Mouse (Mus musculus) fibroblast of lung, adult 2 months (primary cell): ENCODE measurements at regions not wholly inside any gene's neighbourhood (a gene's known extent, or its start where the extent isn't known, plus 50 kb on each side); places are given as distances from the start of the nearest gene placed in this dataset.

Experiments
- DNase-seq: peaks from one replicate; pipeline ENCODE4 v3.0.0-alpha.2; 2011; ENCODE audit warnings: low read depth

DNA sequence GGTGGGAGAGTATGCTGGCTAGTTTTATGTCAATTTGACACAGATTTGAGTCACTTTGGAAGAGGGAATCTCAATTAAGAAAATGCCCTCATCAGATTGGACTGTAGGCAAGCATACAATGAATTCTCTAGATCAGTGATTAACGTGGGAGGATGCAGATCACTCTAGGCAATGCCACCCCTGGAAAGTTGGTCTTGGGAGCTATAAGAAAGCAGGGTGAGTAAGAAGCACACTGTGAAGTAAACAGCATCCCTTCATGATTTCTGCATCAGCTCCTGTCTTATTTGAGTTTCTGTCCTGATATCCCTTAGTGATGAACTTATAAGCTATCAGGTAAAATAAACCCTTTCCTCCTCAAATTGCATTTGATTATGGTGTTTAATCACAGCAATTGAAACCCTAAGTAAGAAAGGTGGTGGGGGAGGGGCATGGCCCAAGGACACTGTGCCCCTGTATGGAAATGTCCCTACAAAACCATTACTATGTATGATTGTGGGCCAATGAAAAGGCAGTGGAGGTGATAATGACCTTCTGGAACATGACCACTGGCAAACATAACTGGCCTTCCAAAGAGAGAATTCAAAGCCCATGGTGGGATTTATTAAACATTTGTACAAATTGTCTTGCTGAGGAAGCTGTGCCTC is 640.3 kb upstream of the Vstm2b start:
- no peak for DNase-seq

DNA sequence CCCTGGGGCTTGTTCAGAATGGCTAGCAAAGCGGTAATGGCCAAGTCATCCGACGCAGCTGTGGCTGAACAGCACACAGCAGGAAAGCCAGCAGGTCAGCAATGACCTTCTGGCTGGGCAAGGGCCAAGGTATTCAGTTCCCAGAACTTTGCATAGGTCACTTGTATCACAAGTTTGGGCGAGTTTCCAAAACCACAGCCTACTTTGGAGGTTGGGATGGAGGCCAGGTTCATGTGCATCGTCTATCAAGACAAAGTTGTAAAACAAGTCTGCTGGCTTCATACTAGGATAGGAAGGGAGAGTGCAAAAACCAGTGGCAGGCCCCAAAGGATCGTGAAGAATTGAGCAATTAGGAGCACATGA is 639.8 kb upstream of the Vstm2b start:
- DNase-seq, result peak; percentile 49

DNA sequence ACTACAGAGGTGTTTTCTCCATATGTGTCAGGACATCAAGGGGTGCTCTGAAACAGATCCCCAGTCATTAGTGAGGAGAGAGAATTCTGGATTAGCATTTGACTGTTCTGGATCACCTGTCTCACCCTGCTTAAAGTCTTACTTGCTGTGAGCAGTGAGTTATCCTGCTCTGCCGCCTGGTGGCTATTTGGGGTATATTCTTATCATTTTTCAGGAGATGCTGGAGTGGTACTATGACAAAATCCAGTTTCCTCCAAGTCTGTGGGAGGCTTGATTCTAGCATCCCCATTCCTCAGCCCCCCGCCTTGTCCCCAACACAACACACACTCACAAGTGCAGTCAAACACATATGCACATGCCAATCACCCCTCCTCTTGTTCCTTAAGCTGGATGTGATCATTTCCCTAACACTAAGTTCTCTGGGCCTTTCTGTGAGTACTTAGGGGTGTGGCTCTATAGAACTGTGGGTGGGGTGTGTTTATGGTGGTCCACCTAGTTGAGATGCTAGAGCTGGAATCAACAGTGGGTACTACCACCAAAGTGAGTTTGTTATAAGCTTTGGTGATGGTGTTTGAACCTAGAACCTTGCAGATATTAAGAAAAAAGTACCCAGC is 624.6 kb upstream of the Vstm2b start:
- peak; percentile 16 for DNase-seq

DNA sequence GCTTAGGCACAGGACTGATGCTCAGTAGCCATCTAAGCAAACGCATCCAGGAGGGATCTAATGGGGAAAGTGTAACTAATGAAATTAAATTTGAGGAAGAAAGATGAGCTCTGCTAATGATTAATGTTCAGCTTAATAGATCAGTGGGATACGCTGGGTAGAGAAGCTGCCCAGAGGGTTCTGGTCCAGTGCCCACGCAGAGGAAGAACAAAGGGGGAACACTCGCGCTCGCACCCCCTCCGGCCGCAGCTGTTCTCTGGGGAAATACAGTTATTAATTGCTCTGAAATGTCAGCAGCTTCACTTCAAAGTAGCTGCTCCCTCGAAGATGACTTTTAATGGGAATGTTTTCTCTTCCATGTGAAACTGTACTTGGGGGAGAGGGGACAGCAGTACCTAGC is 623.0 kb upstream of the Vstm2b start:
- no peak for DNase-seq

DNA sequence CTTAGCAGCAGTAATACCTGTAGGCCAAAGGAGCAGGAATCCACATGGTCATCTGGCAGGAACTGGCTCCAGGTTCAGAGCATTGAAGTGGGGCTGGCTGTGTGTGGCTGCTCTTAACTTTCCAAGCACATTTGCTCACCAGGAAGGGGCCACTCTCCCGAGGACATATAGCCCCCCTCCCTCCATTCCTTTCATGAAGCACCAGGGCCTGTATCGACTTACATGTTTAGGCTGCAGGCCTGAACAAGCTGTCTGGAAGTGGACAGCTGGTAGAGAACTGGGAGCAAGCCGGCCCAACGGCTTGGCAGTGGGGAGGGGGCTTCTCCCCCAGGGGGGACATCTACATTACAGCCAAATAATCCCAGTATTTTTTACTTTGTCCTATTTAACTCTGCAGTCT is 622.5 kb upstream of the Vstm2b start:
- no peak for DNase-seq

DNA sequence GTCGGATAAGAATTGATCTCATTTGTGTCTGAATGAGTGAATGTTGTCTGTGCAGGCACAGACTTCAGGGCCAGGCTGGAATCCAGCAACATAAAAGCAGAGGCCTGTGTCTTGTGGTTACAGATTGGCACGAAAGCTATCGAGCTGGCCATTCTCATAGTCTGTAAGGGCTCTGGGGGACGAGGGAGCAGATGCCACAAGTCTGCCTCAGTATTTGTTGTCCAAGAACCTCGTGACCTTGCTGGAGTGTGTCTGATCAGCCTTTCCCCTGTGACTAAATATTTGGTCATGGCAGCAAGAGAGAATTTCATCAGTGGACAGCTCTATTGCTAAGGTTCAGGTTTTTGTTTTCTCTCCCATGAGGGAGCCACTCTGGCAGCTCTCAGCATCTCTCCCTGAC is 622.0 kb upstream of the Vstm2b start:
- DNase-seq, result peak; percentile 10

DNA sequence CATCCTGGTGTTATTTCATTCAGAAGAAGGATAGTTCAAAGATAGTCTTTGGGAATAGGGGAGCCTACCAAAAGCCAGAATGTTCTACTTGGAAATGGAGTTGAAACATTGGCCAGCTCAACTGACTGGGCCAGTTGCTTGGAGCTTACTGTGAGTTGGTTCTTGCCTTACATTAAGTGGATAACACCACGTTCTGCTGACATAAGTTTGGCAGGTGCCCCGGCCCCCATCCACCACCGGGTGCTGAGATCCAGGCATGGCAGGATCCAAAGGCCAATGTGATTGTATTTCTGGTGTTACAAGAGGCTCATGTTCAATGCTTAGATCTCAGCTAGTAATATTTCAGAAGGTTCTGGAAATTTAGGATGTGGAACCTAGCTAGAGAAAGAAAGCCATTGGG is 608.0 kb upstream of the Vstm2b start:
- DNase-seq, result no peak

DNA sequence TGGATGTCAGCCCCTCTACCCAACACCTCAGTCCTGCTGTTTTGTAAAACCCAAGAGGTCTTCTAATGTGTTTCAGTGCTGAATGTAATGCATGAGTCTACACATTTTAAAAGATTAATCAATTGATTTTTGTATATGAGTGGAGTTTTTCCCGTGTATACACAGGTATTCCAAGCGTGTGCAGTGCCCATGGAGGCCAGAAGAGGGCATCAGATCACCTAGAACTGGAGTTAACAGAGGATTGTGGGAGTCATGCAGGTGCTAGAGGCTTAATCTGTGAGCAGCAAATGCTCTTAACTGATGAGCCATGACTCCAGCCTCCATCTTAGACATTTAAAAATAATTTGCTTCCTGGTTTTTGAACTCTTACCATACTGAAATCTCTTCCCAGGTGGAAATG is 587.6 kb upstream of the Vstm2b start:
- no peak for DNase-seq

DNA sequence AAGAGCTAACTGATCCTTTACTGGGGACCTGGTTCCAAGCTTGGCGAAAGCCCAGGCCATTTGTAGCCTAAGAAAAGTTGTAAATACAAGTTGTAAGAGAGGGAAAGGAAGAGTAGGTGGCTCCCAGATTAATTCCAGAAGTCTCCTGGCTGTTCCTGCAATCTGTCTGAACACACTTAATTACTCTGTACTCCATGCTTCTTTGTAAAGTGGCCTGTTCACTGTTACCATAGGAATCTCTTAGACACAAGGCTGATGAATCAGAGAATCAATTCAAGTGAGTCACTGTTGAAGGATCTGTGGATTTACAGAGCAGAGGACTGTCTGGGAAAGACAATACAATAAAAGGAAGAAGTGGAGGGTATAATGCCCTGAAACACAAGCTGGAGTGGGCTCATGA is 577.0 kb upstream of the Vstm2b start:
- DNase-seq, result peak; percentile 6

DNA sequence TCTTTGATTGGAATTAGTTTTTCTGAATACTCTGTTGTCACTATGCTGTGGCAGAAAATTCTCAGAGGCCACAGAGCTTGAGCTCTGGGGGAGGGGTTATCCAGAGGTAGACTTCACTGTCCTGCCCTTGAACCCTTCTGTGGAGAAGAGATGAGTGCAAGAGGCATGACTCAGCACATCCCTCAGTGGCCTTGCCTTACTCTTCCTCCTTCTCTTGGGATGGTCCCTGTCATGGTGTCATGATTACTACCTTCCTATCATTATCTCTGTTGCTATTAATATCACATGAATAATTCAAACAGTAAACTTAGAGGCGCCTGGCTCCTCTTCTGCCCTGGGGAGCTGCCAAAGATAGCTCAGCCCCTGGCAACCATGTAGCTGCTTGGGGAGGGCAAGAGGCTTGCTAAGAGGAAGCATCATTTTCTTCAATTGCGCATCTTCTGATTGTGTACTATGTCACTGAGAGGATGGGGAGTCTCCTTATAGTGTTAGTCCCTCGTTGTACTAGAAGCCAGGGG is 572.9 kb upstream of the Vstm2b start:
- no peak for DNase-seq

DNA sequence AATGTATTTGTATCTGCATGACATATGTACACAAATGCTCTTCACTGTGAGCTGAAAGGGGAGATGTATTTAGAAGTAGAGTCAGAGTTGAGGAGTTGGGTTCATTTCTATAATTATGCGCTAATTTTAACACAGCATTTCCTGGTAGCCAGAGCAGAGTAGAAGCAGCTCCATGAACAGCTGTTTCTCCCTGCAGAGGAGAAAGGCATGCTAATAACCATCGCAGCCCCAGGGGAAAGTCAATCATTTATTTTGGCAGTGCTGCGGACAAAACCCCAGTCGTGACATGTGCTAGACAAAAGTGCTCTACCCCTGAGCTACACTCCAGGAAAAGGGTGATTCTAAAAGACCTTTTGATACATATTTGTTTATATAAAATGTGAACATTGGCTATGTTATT is 565.7 kb upstream of the Vstm2b start:
- no peak for DNase-seq

DNA sequence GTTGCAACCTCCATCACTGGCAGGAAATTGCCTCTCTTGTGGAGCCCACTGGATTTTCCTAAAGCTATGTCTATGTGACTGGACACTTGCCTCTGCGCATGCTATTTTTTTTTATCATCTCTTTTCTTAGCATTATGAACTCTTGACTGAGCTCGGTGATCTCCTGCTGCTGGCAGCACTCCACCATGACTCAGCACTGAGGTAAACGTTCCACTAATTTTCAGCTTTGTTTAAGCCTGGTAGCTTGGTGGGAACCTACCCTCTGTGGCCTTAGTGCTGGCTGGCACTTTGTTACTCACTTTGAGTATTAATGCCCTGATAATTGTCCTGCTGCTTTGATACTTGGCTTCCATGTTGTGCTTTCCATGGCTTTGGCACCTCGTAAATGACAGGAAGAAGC is 545.8 kb upstream of the Vstm2b start:
- DNase-seq, result no peak

DNA sequence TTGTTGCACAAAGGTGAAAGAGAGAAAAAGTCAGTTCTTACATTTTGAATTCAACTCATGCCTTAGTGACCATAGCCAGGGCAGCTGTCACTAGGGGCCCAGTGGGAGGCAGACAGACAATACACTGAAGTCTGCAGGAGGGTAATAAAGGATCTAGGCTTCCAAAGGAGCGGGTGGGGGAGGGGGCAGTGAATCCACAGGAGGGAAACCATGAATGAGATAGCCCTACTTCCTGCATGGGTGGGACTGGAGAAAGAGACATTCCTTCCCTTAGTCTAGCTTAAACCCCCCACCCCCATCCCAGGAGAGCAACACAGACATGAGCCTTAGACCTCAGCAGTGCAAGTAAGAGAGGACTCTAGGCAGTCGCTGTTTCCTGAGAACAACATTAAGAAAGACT is 535.4 kb upstream of the Vstm2b start:
- DNase-seq, result no peak

DNA sequence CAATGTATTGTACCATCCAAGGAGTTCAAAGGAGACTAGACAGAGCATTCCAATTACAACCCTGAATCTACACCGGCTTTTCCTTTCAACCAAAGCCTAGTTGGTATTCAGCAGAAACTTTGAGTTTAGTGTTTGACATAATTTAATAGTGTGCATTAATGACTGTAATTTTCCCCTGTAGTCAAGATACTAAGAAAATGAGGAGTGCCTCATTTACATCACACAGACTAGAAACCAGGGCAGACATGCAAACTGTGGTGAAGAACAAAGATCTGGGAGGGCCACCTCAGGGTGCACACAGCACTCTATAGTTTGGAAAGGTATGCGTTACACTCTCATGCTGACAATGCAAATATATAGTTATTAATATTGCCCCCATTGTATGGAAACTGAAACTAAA is 525.4 kb upstream of the Vstm2b start:
- DNase-seq, result no peak

DNA sequence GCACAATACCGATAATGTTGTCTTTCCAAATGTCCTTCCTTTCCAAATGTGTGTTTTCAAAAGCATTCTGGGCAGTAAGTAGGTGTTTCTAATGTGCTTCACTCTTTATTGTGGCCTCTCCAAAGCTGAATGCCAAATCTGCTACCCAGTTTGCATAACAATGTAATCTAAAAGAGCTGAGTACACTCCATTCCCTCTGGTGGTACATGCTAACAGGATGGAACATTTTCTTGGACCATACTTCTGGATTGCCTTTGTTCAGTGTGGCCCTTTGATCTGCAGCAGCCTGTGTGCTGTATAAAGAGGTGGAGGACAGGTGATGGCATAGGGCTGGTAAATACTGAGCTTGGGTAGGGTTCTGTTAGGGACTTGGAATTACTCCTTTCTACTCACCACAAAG is 520.3 kb upstream of the Vstm2b start:
- no peak for DNase-seq

DNA sequence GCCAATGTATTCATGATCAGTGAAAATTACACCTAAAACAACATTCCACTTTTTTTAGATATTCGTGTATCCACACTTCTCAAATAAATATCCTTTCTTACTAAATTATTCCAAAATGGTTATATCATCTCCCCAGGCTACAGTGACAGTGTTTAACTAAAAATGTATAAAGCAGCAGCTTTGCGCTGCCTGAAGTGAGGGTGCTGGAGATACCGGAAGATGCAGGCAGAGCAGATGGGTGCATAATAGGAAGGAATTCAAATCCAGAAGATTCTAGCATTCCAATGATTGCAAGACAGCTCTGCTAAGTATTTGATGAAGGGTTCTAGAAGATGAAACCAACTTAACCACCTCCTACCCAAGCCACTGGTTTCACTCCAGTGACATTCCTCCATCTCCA is 516.9 kb upstream of the Vstm2b start:
- no peak for DNase-seq

DNA sequence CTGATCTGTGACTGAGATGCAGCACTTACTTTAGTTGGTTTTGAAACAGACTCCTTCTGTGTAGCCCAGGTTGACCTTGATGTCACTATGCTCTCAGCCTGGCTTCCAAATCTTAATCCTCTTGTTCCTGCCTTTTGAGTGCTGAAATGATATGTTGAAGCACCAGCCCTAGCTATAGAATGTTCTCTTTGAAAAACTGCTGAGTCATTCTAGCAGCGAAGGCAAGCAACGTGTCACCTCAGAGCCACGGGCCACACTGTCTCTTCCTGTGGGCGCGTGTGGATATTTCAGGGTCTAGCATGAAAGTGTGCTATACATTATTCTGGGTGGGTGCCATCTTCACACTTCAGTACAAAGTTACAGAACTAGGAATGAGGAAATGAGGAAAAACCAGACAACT is 510.0 kb upstream of the Vstm2b start:
- no peak for DNase-seq

DNA sequence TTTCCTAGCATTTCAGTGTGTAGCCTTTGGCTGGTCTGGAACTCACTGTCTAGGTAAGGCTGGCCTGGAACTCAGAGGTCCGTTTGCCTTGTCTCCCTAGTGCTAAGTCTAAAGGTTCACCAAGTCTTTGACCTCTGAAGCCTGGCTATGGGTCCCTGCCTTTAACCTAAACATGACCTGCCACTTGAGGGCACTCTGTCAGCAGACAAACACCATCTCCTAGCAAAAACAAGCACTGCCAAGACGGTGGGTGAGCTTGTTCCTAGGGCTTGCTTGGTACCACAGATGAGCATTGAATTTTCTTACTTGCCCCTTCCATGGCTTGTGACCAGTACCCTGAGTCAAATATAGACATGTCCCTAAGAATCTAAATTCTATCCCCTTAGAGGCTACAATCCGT is 508.3 kb upstream of the Vstm2b start:
- DNase-seq, result no peak

DNA sequence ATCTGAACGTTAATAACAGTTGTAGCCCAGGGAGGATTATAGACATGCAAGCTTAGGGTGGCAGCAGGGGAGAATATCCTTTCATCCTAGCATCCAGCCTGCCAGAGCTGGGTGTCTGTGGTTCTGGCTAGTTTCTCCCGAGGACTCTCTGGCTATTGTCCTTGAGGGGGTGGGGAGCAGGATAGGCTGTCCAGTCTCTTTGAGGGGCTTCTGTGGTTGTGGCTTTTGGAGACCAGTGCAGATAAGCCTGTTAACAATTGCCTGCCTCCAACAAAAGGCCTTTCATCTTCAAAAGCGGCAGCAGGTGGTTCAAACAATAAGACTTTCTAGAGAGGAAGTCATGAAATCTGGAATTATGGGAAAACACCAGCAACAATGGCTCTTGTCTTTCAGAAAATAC is 507.2 kb upstream of the Vstm2b start:
- DNase-seq, result no peak

DNA sequence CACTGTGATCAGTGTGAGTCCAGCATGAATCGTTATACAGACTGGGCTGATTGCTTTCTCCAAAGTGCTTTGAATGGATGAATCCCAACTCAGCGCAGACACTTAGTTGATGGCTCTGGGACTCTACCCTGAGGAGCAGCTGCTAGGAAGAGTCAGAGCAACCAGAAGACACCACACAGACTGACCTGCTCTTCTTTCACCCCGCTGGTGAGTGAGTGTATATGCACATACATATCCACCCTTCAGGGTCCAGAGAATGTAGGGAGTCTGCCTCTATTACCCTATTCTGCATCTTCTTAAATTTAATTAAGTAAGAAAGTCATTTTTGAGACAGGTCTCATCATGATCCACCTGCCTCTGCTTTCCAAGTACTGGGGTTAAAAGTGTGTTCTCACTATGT is 506.5 kb upstream of the Vstm2b start:
- no peak for DNase-seq

DNA sequence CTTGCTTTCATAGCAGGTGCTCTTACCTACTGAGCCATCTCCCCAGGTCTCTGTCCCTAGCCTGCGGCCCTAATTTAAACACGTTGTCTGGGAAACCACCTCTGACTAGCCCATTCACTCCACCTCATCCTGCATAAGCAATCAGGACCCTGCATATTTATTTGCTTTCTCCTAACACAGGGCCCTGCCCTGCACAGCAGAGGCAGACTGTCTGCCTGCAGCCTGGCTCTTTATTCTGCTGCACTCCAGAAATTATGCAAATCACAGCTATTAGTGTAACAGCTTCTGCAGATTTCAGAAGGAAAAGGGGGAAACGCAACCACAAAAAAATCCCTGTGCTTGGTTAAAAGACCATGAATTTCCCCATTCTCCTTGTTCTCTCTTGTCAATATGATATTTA is 505.9 kb upstream of the Vstm2b start:
- no peak for DNase-seq

DNA sequence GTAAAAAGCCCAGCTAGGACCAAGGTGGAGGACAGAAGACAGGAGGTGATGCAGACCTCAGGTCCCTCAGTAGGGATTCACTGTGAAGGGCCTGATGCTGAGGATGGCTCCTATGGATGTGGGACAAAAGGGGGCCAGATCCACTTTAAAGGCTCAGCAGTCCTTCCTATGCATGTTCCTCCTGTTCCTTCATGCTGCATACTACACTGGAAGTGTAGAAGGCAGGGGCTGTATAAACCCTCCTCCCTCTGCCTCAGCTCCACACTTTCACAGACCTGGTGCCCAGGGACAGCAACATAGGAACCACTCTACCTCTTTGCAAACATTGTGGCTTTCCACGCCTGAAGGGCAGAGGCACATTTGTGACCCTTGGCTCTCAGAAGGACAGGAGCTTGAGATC is 505.4 kb upstream of the Vstm2b start:
- DNase-seq, result no peak

DNA sequence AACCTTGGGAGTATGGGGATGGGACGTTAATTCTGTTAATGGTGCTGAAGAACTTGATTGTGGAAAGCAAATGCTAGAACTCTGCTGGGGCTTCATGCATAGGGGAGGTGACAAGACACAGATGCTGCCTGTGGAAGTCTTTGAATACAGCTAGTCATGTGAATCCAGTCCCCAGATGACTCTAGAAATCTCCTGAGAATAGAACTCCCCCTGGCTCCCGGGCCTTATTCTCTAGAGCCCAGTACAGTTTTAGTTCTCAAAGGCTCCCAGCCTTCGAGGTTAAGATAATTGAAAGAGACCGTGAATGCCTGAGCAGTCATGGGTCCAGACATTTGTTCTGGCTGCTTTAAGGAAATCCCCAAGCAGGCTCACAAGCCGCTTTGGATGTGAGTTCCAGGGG is 499.9 kb upstream of the Vstm2b start:
- DNase-seq, result no peak

DNA sequence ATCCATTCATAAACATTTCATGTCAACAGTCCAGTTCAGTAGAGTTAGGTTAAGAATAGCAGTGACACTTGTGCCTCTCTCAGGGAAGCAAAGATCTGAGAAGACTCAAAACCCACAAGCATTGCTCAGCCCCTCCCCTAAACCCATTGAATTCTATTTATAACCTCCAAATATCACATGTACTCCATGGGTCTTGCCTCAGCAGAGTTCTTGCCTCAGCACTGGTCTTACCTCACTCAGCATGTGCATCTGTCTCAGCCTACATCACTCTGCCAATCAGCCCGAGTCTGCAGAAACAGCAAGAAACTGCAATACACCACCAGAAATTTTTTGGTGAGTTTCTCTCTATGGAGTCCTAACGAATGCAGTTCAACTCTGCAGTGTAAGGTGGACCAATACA is 478.8 kb upstream of the Vstm2b start:
- DNase-seq, result no peak
